Mouse (Mus musculus): ENCODE measurements around the gene Ikbip.

Ikbip gene

GRCm38 (mm10) chr10:91116958-91117357 lies 34.2 kb downstream of the Ikbip start:
- DNase-seq (ENCODE audit: low spot score in 2 of 2): no peak

- DNase-seq (ENCODE audit: low spot score in 2 of 2): no peak
These were observed 39.9 kb downstream of the Ikbip start for GRCm38 (mm10) chr10:91122646-91123045.

GRCm38 (mm10) chr10:91123281-91123827 lies 40.6 kb downstream of the Ikbip start:
- DNase-seq (ENCODE audit: low spot score in 2 of 2): peak in 1 of 2 experiments; percentile 15

GRCm38 (mm10) chr10:91123828-91124822 lies 41.4 kb downstream of the Ikbip start, which contains the start of gene Slc25a3:
Gene Slc25a3, minus strand, starts transcription at chr10:91124059.
- peak; percentile 96 to 97 for DNase-seq (ENCODE audit: low spot score in 2 of 2)

GRCm38 (mm10) chr10:91126618-91127355 lies 44.0 kb downstream of the Ikbip start:
- DNase-seq (ENCODE audit: low spot score in 2 of 2): no peak

GRCm38 (mm10) chr10:91127395-91127794 lies 44.7 kb downstream of the Ikbip start:
- no peak for DNase-seq (ENCODE audit: low spot score in 2 of 2)

GRCm38 (mm10) chr10:91128551-91129160 lies 45.9 kb downstream of the Ikbip start:
- DNase-seq (ENCODE audit: low spot score in 2 of 2): no peak

GRCm38 (mm10) chr10:91130792-91131191 lies 48.1 kb downstream of the Ikbip start:
- no peak for DNase-seq (ENCODE audit: low spot score in 2 of 2)

GRCm38 (mm10) chr10:91131565-91131964 lies 48.8 kb downstream of the Ikbip start:
- DNase-seq (ENCODE audit: low spot score in 2 of 2): no peak

GRCm38 (mm10) chr10:91135302-91135972 lies 52.7 kb downstream of the Ikbip start:
- no peak for DNase-seq (ENCODE audit: low spot score in 2 of 2)

GRCm38 (mm10) chr10:91137400-91137799 lies 54.7 kb downstream of the Ikbip start:
- DNase-seq (ENCODE audit: low spot score in 2 of 2): no peak

- no peak for DNase-seq (ENCODE audit: low spot score in 2 of 2)
These were observed 55.6 kb downstream of the Ikbip start for GRCm38 (mm10) chr10:91138317-91138716.

- no peak for DNase-seq (ENCODE audit: low spot score in 2 of 2)
These were observed 56.5 kb downstream of the Ikbip start for GRCm38 (mm10) chr10:91139148-91139766.

- DNase-seq (ENCODE audit: low spot score in 2 of 2): no peak
These were observed 58.8 kb downstream of the Ikbip start for GRCm38 (mm10) chr10:91141564-91141963.

GRCm38 (mm10) chr10:91142654-91143191 lies 60.0 kb downstream of the Ikbip start:
- DNase-seq (ENCODE audit: low spot score in 2 of 2): no peak

GRCm38 (mm10) chr10:91143313-91144230 lies 60.8 kb downstream of the Ikbip start:
- no peak for DNase-seq (ENCODE audit: low spot score in 2 of 2)

GRCm38 (mm10) chr10:91145413-91145812 lies 62.7 kb downstream of the Ikbip start:
- no peak for DNase-seq (ENCODE audit: low spot score in 2 of 2)
